Mouse (Mus musculus) forebrain, embryonic 11.5 days (tissue): ENCODE data around the gene Il10. TPM values are rescaled to one million over a fixed set of nuclear protein-coding genes. Genes with fewer than 3 reads are reported as not detected.

Source experiments
- ATAC-seq: fragments of 200-750 bp; cut with Nextera tagmentation; replicated peaks from 2 replicates; pipeline ENCODE4 v1.8.0; 2017; ENCODE audit warnings: moderate TSS enrichment; ENCODE audit not compliant: low FRiP score
- DNase-seq: peaks from one replicate; pipeline ENCODE4 v3.0.0-alpha.2; 2017; ENCODE audit warnings: low spot score
- H3K27ac ChIP-seq: fragments of 300-500 bp; sonication (generic); 2 replicates; pipeline ENCODE4 v1.5.1; 2014; ENCODE audit warnings: low read depth, low read length
- H3K27me3 ChIP-seq: fragments of 300-500 bp; sonication (generic); 2 replicates; pipeline ENCODE4 v1.6.1; 2014; ENCODE audit warnings: mild to moderate bottlenecking, low read length, mixed read lengths; ENCODE audit not compliant: control insufficient read depth, insufficient read depth
- H3K36me3 ChIP-seq: fragments of 300-500 bp; sonication (generic); 2 replicates; pipeline ENCODE4 v1.6.1; 2014; ENCODE audit warnings: mild to moderate bottlenecking, low read length, moderate library complexity, mixed read lengths; ENCODE audit not compliant: control insufficient read depth, insufficient read depth
- H3K4me1 ChIP-seq: fragments of 300-500 bp; sonication (generic); replicated peaks from 2 replicates; pipeline ENCODE4 v1.6.1; 2014; ENCODE audit warnings: low read length, mixed read lengths; ENCODE audit not compliant: control insufficient read depth, insufficient read depth
- H3K4me2 ChIP-seq: fragments of 300-500 bp; sonication (generic); 2 replicates; pipeline ENCODE4 v1.6.1; 2014; ENCODE audit warnings: low read depth, mild to moderate bottlenecking, low read length, moderate library complexity, mixed read lengths; ENCODE audit not compliant: severe bottlenecking
- H3K4me3 ChIP-seq: fragments of 300-500 bp; sonication (generic); 2 replicates; pipeline ENCODE4 v1.5.1; 2014; ENCODE audit warnings: low read depth, low read length
- H3K9ac ChIP-seq: fragments of 300-500 bp; sonication (generic); 2 replicates; pipeline ENCODE4 v1.6.1; 2014; ENCODE audit warnings: low read length
- H3K9me3 ChIP-seq: fragments of 300-500 bp; sonication (generic); 2 replicates; pipeline ENCODE4 v1.6.1; 2016; ENCODE audit warnings: low read length, mixed read lengths; ENCODE audit not compliant: control insufficient read depth
- WGBS: fragments of 180-500 bp; shearing (Covaris S2); extraction: QIAGEN DNeasy Blood & Tissue Kit; methylation state at CpG from one replicate; pipeline ENCODE4 v1.1.7; 2014; 5-methylcytosine and 5-hydroxymethylcytosine counted together
- polyA plus RNA-seq: library from polyadenylated mRNA; unstranded; fragments of >200 nt; fragmentation: Nextera tagmentation; extraction: Ambion mirVana; gene quantifications from 2 replicates; pipeline ENCODE4 v1.2.1, GENCODE M21; 2014

The Il10 gene
- polyA plus RNA-seq, 1 experiment from 2014 or later: not detected

GRCm38 (mm10) chr1:131010201-131011153 lies 9.2 kb upstream of the Il10 start:
- DNase-seq (no peak), ATAC-seq (no peak)
- Histone ChIP-seq H3K27ac (no peak overlapping the region), H3K36me3 (no peaks in the 10 kb centered on the region), H3K4me1 (no peaks in the 10 kb centered on the region), H3K9ac (no peak overlapping the region), H3K4me3 (no peak overlapping the region), H3K27me3 (no peaks in the 10 kb centered on the region), H3K9me3 (no peaks in the 10 kb centered on the region), H3K4me2 (no peak overlapping the region)
- 87% methylated on average over 17 of the region's 17 CpGs for WGBS

DNA sequence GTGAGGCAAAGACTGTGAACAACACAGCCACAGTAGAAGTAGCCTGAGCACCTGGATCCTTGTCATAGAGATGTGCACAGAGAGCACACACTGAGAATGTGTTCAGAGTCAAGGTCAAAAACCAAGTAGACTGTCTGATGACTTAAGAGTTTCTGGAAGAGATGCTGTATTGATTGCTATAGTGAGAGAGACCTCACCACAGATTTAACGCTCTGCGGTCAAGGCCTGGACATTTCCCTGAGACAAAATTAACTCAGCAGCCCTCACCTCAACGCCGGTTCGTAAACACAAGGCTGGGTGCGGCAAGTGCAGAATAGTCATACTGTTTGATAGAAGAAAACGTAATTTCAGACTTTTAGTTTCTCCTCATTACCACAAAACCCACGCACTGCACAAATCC lies 7.2 kb upstream of the Il10 start:
- no peaks in the 10 kb centered on the region for H3K9me3 ChIP-seq
- no peak overlapping the region for H3K27ac ChIP-seq
- H3K9ac ChIP-seq: no peak overlapping the region
- no peak overlapping the region for H3K4me2 ChIP-seq
- H3K36me3 ChIP-seq: no peaks in the 10 kb centered on the region
- WGBS: 77% methylated on average over 8 of the region's 8 CpGs
- no peaks in the 10 kb centered on the region for H3K27me3 ChIP-seq
- H3K4me3 ChIP-seq: no peak overlapping the region
- no peaks in the 10 kb centered on the region for H3K4me1 ChIP-seq
- ATAC-seq (no peak), DNase-seq (no peak)

DNA sequence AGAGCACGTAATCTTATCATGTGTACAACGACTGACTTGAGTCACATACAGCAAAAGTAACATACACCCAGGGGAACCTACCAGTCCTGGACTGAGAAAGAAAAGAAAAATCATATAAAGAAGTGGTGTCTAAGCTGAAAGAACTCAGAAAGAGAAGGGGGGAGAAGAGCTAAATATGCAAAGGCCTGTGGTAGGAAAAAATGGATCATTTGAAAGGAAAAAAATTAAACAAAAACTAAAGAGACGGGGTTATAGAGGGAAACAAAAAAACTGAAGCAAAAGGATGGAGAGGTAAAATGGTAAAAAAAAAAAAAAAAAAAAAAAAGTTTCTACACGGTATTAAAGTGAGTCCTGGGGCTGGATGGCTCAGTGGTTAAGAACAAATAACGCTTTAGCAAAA lies 5.7 kb upstream of the Il10 start:
- Histone ChIP-seq H3K27me3 (no peaks in the 10 kb centered on the region), H3K4me2 (no peak overlapping the region), H3K36me3 (no peaks in the 10 kb centered on the region), H3K27ac (no peak overlapping the region), H3K9me3 (no peaks in the 10 kb centered on the region), H3K4me3 (no peak overlapping the region), H3K9ac (no peak overlapping the region), H3K4me1 (no peaks in the 10 kb centered on the region)
- no peak for ATAC-seq
- no peak for DNase-seq
- 90% methylated on average over 5 of the region's 5 CpGs for WGBS

- H3K27me3 ChIP-seq: no peaks in the 10 kb centered on the region
- ATAC-seq: no peak
- H3K4me3 ChIP-seq: no peak overlapping the region
- H3K9ac ChIP-seq: no peak overlapping the region
- 86% methylated on average over 6 of the region's 6 CpGs for WGBS
- no peak overlapping the region for H3K27ac ChIP-seq
- no peaks in the 10 kb centered on the region for H3K9me3 ChIP-seq
- no peaks in the 10 kb centered on the region for H3K4me1 ChIP-seq
- H3K36me3 ChIP-seq: no peaks in the 10 kb centered on the region
- no peak for DNase-seq
- H3K4me2 ChIP-seq: no peak overlapping the region
These were observed 4.4 kb upstream of the Il10 start for GRCm38 (mm10) chr1:131015281-131015680.

GRCm38 (mm10) chr1:131015879-131016278 lies 3.8 kb upstream of the Il10 start:
- no peak for ATAC-seq
- 92% methylated on average over 7 of the region's 7 CpGs for WGBS

GRCm38 (mm10) chr1:131020425-131021310 lies 1.0 kb downstream of the Il10 start:
- H3K27ac ChIP-seq: no peak overlapping the region
- no peaks in the 10 kb centered on the region for H3K4me1 ChIP-seq
- no peak overlapping the region for H3K4me3 ChIP-seq
- no peaks in the 10 kb centered on the region for H3K36me3 ChIP-seq
- 53% methylated on average over 12 of the region's 12 CpGs for WGBS
- no peaks in the 10 kb centered on the region for H3K9me3 ChIP-seq
- H3K9ac ChIP-seq: no peak overlapping the region
- ATAC-seq (no peak), DNase-seq (no peak)
- no peaks in the 10 kb centered on the region for H3K27me3 ChIP-seq
- no peak overlapping the region for H3K4me2 ChIP-seq

More at GRCm38 (mm10) chr1:131015879-131016278, 3.8 kb upstream of the Il10 start:
- H3K9ac ChIP-seq: no peak overlapping the region
- H3K36me3 ChIP-seq: no peaks in the 10 kb centered on the region
- H3K4me2 ChIP-seq: no peak overlapping the region
- H3K27ac ChIP-seq: no peak overlapping the region
- no peak for DNase-seq
- no peak overlapping the region for H3K4me3 ChIP-seq
- no peaks in the 10 kb centered on the region for H3K4me1 ChIP-seq
- no peaks in the 10 kb centered on the region for H3K27me3 ChIP-seq
- no peaks in the 10 kb centered on the region for H3K9me3 ChIP-seq

- ATAC-seq (no peak), DNase-seq (no peak)
- Histone ChIP-seq H3K27ac (no peak overlapping the region), H3K27me3 (no peaks in the 10 kb centered on the region), H3K4me2 (no peak overlapping the region), H3K4me1 (no peaks in the 10 kb centered on the region), H3K9me3 (no peaks in the 10 kb centered on the region), H3K9ac (no peak overlapping the region), H3K36me3 (no peaks in the 10 kb centered on the region), H3K4me3 (no peak overlapping the region)
- 74% methylated on average over 9 of the region's 9 CpGs for WGBS
These were observed 1.8 kb downstream of the Il10 start for GRCm38 (mm10) chr1:131021438-131021837.

DNA sequence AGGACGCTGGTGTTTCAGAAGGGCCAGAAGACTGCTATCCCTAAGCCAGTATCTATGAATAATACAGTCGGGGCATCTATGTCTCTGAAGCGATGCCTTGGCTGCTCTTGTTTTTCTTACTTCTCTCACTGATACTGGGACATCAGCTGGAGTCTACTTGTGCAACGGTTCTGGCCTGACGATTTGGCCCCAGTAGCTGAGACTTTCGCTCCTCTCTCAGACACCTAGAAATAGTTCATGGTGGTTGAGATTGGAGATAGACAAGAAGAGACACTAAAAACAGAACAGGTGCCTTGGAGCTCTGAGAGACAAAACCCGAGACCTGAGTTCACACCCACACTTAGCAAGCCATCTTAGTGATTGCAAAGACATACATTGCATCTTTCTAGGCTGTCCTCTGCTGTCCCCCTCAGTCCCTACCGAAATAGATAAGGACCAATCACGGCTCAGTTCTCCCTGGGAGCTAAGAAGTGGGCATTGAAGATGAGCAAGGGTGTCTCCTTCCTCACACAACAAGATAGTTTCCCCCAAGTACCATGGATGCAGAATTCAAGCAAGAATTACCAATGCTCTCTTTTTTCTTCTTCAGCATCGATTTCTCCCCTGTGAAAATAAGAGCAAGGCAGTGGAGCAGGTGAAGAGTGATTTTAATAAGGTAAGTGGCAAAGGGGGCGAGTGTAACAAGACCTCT lies 2.4 kb downstream of the Il10 start:
- no peaks in the 10 kb centered on the region for H3K4me1 ChIP-seq
- ATAC-seq: no peak
- no peak for DNase-seq
- H3K36me3 ChIP-seq: no peaks in the 10 kb centered on the region
- H3K4me2 ChIP-seq: no peak overlapping the region
- no peak overlapping the region for H3K27ac ChIP-seq
- 82% methylated on average over 11 of the region's 11 CpGs for WGBS
- H3K9me3 ChIP-seq: no peaks in the 10 kb centered on the region
- H3K4me3 ChIP-seq: no peak overlapping the region
- H3K9ac ChIP-seq: no peak overlapping the region
- H3K27me3 ChIP-seq: no peaks in the 10 kb centered on the region
